8 mouse cellular contexts compared by ENCODE assay signal in genomic region chr4:150488767-150489166, GRCm38 (mm10).
A peak's percentile ranks its signal among the peaks of the same experiment; 100 is the strongest.
DNase-seq lines count a peak whose midpoint lies in the region; ATAC-seq lines count a peak whose summit lies in the region.

No protein-coding gene starts in this region.

- peak overlapping the region; percentile 81 for H3K27ac ChIP-seq in heart, embryonic 12.5 days (ENCODE audit: poor library complexity, severe bottlenecking)
- peak overlapping the region; percentile 28; the same call in 1 of the 2 replicates for H3K27ac ChIP-seq in forebrain, embryonic 11.5 days (ENCODE audit: low read depth, low read length)
- peak overlapping the region; percentile 57; the same call in 1 of the 2 replicates for H3K27ac ChIP-seq in limb, embryonic 11.5 days (replicated peaks; ENCODE audit: low read depth, low read length)

- 70% methylated on average over 4 of the region's 4 CpGs for WGBS in heart, embryonic 12.5 days
- WGBS in forebrain, embryonic 11.5 days = 83% methylated on average over 4 of the region's 4 CpGs
- 62% methylated on average over 4 of the region's 4 CpGs for WGBS in limb, embryonic 11.5 days

- no peak for ATAC-seq in heart, embryonic 12.5 days (ENCODE audit: insufficient number of reproducible peaks, low FRiP score)
- no peak for ATAC-seq in forebrain, embryonic 11.5 days (replicated peaks; ENCODE audit: low FRiP score)
- no peak for ATAC-seq in limb, embryonic 11.5 days (ENCODE audit: insufficient number of reproducible peaks, low FRiP score, low TSS enrichment, low read depth)

- peak overlapping the region; percentile 69 for H3K4me2 ChIP-seq in heart, embryonic 12.5 days
- 0 out of 2 replicates have a peak overlapping the region, but pooled peaks have one; percentile 32 for H3K4me2 ChIP-seq in forebrain, embryonic 11.5 days (ENCODE audit: low read depth, low read length, severe bottlenecking)
- H3K4me2 ChIP-seq in limb, embryonic 11.5 days (ENCODE audit: low read depth, severe bottlenecking) = 0 out of 2 replicates have a peak overlapping the region, but pooled peaks have one; percentile 27

- no peaks in the 10 kb centered on the region for H3K27me3 ChIP-seq in heart, embryonic 12.5 days (replicated peaks)
- H3K27me3 ChIP-seq in forebrain, embryonic 11.5 days (ENCODE audit: control insufficient read depth, insufficient read depth, low read length) = no peaks in the 10 kb centered on the region
- H3K27me3 ChIP-seq in limb, embryonic 11.5 days (ENCODE audit: control insufficient read depth, insufficient read depth, low read length) = no peaks in the 10 kb centered on the region

- no peaks in the 10 kb centered on the region; the same call in none of the 2 replicates for H3K36me3 ChIP-seq in heart, embryonic 12.5 days
- no peaks in the 10 kb centered on the region for H3K36me3 ChIP-seq in forebrain, embryonic 11.5 days (ENCODE audit: control insufficient read depth, insufficient read depth, low read length)
- no peaks in the 10 kb centered on the region for H3K36me3 ChIP-seq in limb, embryonic 11.5 days (ENCODE audit: control insufficient read depth, insufficient read depth, low read length)

- H3K4me1 ChIP-seq in heart, embryonic 12.5 days (replicated peaks) = peaks cover 39% of the 10 kb centered on the region
- H3K4me1 ChIP-seq in forebrain, embryonic 11.5 days (replicated peaks; ENCODE audit: control insufficient read depth, insufficient read depth, low read length) = peaks cover 19% of the 10 kb centered on the region
- peaks cover 14% of the 10 kb centered on the region for H3K4me1 ChIP-seq in limb, embryonic 11.5 days (ENCODE audit: control insufficient read depth, insufficient read depth, low read length)

- peak overlapping the region; percentile 45 for H3K9ac ChIP-seq in heart, embryonic 12.5 days
- no peak overlapping the region for H3K9ac ChIP-seq in forebrain, embryonic 11.5 days (ENCODE audit: low read length)
- no peak overlapping the region for H3K9ac ChIP-seq in limb, embryonic 11.5 days (ENCODE audit: low read length)

- no peaks in the 10 kb centered on the region for H3K9me3 ChIP-seq in heart, embryonic 12.5 days (replicated peaks)
- H3K9me3 ChIP-seq in forebrain, embryonic 11.5 days (ENCODE audit: control insufficient read depth, low read length) = no peaks in the 10 kb centered on the region
- no peaks in the 10 kb centered on the region for H3K9me3 ChIP-seq in limb, embryonic 11.5 days (ENCODE audit: control insufficient read depth, low read length)

- peak overlapping the region; percentile 37 for H3K4me3 ChIP-seq in heart, embryonic 12.5 days
- no peak overlapping the region for H3K4me3 ChIP-seq in forebrain, embryonic 11.5 days (ENCODE audit: low read depth, low read length)
- no peak overlapping the region for H3K4me3 ChIP-seq in limb, embryonic 11.5 days (ENCODE audit: low read depth, low read length)

- DNase-seq in heart, adult 9 months (ENCODE audit: low spot score in 2 of 2) = no peak
- DNase-seq in MN1 (ENCODE audit: low spot score) = peak; percentile 19
- no peak for DNase-seq in forebrain, embryonic 11.5 days (ENCODE audit: low spot score)
- no peak for DNase-seq in limb, embryonic 11.5 days (ENCODE audit: low spot score)
- DNase-seq in retina, postnatal 1 day = peak; percentile 22
- DNase-seq in ovary, adult 18-20 months (ENCODE audit: low spot score) = no peak
- no peak for DNase-seq in gastrocnemius, adult 8-10 months (ENCODE audit: low spot score in 2 of 2)

Comparison
In these comparisons a context has a peak if more than half of its experiments do, and no peak if none do; other contexts are left out.
1. H3K27ac ChIP-seq: peak in every context shown above with its lines; median percentile 81 in heart, embryonic 12.5 days; 57 in limb, embryonic 11.5 days; 28 in forebrain, embryonic 11.5 days.
2. DNase-seq: peak in MN1 (single experiment) and retina, postnatal 1 day (single experiment); none in heart, adult 9 months (0 of 2), forebrain, embryonic 11.5 days (single experiment), limb, embryonic 11.5 days (single experiment), ovary, adult 18-20 months (single experiment) and gastrocnemius, adult 8-10 months (0 of 2).
3. Peak in every context shown above with its lines, with median percentiles within 50 percentile points of each other: H3K4me2 ChIP-seq.